Mouse (Mus musculus) ZHBTc4 (cell line): Measurements from ENCODE around the gene Timm17b.
"Not testable (repeated sequence)": the region's sequence is repeated elsewhere in the genome, so short reads cannot be mapped to it uniquely, and the experiment has no call there.

Source experiments
- DNase-seq: peaks from one replicate; pipeline ENCODE4 v3.0.0-alpha.2; 2011; ENCODE audit warnings: low read depth, low spot score

The Timm17b gene

GRCm38 (mm10) chrX:7898880-7899874, at the start of gene Timm17b, which contains the start of gene Pqbp1:
TSS of gene Timm17b (plus strand) at chrX:7899357.
TSS of gene Pqbp1 (minus strand) at chrX:7899269.
- peak; percentile 94 for DNase-seq

DNA sequence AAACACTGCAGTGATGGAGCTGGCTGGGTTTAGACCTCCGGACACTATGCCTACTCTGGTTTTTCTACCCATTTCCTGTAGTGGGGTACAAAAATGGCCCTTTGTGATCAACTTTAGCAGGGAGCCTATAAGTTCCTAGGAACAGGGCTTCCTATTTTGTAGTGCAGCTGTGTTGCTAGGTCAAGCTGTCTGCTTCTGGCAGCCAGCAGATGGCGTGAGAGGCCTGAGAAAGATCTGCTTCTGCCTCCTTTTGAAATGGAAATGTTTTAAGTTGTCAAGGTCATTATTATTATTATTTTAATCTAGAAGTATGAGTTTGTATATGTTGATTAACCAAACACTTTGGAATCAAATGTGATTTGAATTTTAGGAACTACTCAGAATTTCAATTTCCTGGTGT, 44.6 kb upstream of the Timm17b start:
- peak; percentile 40 for DNase-seq

DNA sequence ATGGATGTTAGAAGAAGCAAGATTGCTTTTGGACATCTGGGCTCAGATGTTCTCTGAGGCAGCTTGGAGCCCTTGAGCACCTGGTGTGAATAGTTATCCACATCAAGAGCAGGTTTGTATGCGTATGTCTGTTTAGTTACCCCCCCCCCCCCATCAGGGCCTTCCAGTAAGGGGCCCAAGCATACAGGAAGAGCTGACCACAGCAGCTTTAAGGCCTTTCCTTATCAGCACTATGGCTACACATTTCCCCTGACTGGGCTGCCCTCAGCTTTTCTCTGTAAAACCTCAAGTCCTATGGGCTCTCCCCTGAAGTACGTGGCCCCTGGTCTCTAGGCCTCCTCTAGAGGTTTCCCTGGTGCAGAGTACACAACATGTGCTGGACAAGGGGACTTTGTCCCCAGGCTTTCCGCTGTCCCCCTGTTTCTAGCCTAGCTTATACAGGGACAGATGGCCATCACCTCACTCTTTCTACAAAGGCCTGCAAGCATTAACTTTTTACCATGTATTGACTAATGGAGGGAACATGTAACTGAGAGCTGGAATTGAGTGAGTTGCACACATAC, 39.9 kb upstream of the Timm17b start:
- DNase-seq: no peak

DNA sequence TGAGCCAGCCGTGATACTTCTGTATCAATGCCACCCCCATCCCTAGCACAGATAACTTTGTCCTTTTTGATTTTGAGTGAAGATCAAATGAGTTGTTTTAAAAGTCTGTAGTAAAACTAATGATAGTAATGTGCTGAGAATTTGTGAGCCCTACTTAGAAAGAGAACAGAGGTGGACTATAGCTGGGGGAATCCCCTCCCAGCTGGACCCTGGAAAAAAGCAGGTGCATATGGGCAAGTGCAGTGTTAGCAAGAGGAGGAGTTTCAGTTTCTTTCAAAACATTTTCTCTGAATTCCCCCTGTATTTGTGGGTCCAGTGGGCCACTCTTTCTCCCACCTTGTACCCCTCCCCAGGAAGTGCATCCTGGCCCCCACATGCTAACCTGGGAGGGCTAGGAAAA, 36.0 kb upstream of the Timm17b start:
- DNase-seq: no peak

DNA sequence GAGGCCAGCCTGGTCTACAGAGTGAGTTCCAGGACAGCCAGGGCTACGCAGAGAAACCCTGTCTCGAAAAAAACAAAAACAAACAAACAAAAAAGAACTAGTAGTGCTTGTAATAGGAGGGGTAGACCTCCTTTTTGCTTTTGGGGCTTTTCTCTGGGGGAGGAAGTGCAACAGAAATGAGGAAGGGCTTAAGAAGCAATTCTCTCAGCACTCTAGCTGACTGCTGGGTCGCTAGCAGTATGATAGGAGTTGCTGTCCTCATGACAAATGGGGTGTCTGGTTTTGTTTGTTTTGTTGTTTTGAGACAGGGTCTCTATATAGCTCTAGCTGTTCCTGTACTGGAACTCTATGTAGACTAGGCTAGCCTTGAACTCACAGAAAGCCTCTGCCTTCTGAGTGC, 34.6 kb upstream of the Timm17b start:
- no peak for DNase-seq

DNA sequence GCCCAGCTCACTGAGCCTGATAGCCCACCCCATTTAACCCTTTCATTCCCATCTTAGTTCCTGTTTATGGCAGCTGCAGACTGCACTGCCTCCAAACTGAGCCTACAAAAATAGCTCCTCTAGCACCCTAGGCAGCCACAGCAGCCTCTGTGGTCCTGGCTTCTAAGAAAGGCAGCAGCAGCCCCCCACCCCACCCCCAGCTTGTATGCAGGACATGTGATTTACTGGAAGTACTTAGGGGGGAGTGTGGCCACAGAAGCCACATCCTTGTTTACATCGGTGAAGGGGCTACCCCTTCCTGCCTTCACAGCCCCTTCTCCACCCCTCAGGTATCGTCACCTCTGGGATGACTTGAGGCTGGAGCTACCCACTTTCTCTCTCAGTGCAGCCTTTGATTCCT, 33.8 kb upstream of the Timm17b start:
- no peak for DNase-seq

- no peak for DNase-seq
These were observed 33.4 kb upstream of the Timm17b start for GRCm38 (mm10) chrX:7865786-7866185.

GRCm38 (mm10) chrX:7867141-7867540, 32.0 kb upstream of the Timm17b start:
- DNase-seq: no peak

DNA sequence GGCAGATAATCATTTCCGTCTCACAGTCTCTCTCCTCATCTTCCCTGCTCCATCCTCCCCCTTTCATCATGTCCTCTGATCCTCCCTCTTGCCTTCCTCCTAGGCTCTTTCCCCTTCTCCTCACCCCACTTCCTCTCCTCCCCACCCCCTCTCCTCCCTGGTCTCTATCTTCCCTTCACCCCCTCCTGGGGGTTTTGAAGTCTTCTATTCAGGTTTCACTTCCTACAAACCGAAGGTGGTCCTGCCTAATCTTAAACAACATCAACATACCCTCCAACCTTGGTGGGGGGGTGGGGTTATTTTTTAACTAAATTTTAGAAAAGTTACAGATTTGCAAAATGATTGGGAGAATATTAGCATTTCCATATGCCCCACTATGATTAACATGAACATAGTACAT, 30.7 kb upstream of the Timm17b start:
- no peak for DNase-seq

DNA sequence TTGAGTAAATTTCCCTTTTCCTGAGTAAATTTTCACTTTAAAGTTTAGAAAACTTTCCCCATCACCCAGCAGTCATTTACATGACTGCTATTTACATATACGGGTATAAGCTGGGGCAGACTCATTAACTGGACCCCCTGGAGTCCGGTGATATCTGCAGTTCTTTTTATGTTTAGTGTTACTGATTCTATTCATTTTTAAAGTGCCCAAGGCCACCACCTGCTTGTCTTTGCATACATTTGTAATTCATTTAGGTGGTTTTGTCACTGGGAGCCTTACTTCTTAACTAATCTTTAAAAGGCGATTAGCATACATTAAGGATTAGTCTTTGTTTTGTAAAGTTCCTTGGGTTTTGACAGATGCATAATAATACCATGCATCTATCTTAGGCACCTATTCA, 29.3 kb upstream of the Timm17b start:
- DNase-seq: peak; percentile 66

- peak; percentile 95 for DNase-seq
These were observed 21.1 kb upstream of the Timm17b start, which contains the start of gene Pim2 for GRCm38 (mm10) chrX:7878007-7878419. TSS of gene Pim2 (plus strand) at chrX:7878262.

- DNase-seq: no peak
These were observed 20.7 kb upstream of the Timm17b start for GRCm38 (mm10) chrX:7878495-7878894.

DNA sequence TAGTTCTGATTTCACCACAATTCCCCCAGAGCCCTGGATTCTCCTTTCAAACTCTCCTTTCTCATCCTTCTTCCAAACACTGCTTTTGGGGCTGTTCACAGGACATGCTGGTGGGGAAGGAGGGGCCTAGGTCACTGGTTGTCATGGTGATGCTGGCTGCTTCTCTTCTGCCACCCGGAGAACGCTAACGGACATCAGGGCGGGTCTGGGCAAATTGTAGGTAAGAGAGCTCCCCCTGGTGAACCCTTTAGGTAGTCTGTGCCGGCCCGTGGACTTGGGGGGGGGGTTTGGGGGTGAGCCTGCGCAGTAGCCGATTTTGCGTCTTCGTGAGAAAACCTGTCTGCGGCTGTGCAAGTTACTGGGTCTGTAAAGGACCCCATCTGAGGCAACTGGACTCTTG, 19.3 kb upstream of the Timm17b start:
- peak; percentile 90 for DNase-seq

DNA sequence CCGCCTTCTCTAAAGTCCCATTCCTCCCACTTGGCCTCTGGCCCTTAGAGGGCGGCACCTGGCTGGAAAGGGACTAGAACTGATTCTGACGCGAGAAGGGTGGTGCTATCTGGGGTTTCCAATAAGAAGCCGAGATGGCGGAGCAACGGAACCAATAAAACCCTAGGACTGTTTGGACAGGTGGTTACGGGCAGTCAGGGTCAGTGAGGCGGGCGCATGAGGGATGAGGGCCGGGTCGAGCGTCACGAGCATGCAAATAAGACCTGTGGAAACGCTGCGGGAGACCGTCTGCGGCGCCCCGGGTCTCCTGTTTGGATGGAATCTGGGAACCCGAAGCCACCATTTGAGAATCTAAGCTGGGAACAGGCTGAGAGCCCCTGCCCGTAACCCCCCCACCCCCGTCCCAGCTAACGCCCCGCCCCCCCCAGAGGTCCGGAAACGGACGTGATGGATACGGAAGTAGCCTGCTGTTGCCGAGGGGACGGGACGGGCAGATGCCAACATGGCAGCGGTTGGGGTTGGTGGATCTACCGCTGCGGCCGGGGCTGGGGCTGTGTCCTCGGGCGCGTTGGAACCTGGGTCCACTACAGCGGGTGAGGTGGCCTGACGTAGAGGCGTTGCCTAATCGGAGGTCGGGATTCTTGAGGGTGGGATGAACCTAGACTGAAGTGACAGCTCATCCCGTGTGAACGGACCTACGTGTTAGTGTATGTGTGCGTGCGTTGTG, 15.2 kb upstream of the Timm17b start, which contains the start of gene Slc35a2:
Slc35a2 (plus strand) TSS at position 188 of the 727 bp plus-strand sequence.
- DNase-seq: peak; percentile 89

DNA sequence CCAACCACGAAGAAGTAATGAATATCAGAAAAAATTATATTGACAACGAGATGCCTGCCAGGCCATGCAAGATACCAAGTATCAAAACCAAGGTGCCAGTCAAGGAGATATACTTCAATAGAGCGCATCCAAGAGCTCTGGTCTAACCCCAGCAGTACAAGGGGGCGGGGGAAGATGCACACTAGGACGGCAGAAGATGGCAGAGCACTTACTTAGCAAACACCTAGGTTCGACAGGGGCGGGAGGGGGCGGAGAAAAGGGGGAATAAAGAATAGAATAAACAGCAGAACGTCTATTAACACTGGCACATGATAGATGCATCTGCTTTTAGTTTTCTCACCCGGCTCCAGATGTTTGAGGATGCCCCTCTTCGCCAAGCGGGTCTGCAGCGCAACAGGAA, 946 bp upstream of the Timm17b start:
- peak; percentile 21 for DNase-seq

- no peak for DNase-seq
These were observed 5.3 kb downstream of the Timm17b start for GRCm38 (mm10) chrX:7904441-7904840.

GRCm38 (mm10) chrX:7907735-7908134, 8.6 kb downstream of the Timm17b start, which contains the start of gene Gm10491:
TSS of gene Gm10491 (minus strand) at chrX:7907835.
- no peak for DNase-seq

DNA sequence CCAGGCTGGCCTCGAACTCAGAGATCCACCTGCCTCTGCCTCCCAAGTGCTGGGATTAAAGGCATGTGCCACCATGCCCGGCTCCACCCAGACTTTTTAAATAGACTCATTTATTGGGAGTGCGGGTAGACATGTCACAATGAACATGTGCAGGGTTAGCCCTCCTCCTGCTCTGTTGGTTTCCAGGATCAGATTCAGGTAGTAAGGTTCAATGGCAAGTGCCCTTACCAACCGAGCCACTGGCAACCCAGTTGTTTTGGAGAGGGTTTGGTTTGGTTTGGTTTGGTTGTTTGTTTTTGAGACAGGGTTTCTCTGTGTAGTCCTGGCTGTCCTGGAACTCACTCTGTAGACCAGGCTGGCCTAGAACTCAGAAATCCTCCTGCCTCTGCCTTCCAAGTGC, 10.1 kb downstream of the Timm17b start, which contains the start of gene Gm10490:
Gm10490 (plus strand) TSS at position 301 of the 400 bp plus-strand sequence.
- DNase-seq: not testable (repeated sequence)

DNA sequence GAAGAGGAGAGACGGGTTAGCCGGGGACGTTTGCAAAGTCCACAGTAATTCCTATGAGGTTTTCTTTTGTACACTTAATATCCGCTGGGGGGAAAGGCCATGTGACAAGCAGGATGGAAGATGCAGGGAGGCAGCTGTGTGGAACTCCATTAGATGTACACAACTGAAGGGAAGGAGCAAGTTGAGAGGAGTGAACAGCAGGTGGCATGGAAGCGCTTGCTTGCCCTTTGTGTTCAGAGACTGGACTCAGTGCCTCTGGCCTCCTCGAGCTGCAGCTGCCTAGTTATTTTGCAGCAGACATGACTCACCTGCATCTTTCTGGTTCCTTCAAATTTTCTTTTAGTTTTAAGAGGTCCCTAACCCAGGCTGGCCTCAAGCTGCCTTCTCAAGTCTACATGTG, 11.3 kb downstream of the Timm17b start:
- peak; percentile 16 for DNase-seq

- DNase-seq: peak; percentile 26
These were observed 16.5 kb downstream of the Timm17b start for GRCm38 (mm10) chrX:7915669-7916068.

GRCm38 (mm10) chrX:7917960-7918359, 18.8 kb downstream of the Timm17b start:
- peak; percentile 43 for DNase-seq
